Mouse (Mus musculus): Measurements from ENCODE around the gene Polr2a. TPM values are rescaled to one million over a fixed set of nuclear protein-coding genes. Genes with fewer than 3 reads are reported as not detected.

Gene Polr2a
- polyA plus RNA-seq, 1 experiment from 2014 or later = 14.8 TPM

DNA sequence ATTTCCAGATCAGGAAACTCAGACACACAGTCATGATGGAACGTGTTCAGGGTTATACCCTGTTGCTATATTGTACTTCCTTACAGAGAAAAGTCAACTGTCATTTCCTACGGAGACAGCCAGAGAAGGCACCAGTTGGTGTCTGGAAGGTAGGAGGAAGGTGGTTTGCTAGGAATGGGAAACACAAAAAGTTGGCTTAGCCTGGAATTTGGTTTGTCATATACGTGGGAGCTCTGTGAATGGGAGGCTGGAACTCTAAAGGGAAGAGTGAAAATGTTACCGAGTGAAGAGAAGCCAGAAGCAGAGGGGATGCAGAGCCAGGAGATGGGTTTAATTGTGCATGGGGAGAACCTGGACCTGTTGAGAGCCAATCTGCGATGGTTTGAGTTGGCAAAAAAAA lies 33.0 kb upstream of the Polr2a start:
- no peak for ATAC-seq
- H3K9ac ChIP-seq (ENCODE audit: low read depth, low read length) = no peak overlapping the region
- WGBS = 73% methylated on average over 5 of the region's 5 CpGs
- H3K4me1 ChIP-seq (ENCODE audit: control insufficient read depth, insufficient read depth, low read length) = no peaks in the 10 kb centered on the region
- no peaks in the 10 kb centered on the region for H3K36me3 ChIP-seq (ENCODE audit: control insufficient read depth, insufficient read depth, low read length)
- no peak overlapping the region for H3K4me2 ChIP-seq (ENCODE audit: low read depth, low read length)
- no peak overlapping the region for H3K27ac ChIP-seq (ENCODE audit: low read length)
- no peaks in the 10 kb centered on the region for H3K27me3 ChIP-seq (replicated peaks; ENCODE audit: control insufficient read depth, insufficient read depth, low read length)
- no peak overlapping the region for H3K4me3 ChIP-seq (ENCODE audit: low read length)
- no peaks in the 10 kb centered on the region for H3K9me3 ChIP-seq (ENCODE audit: control insufficient read depth, low read length)

GRCm38 (mm10) chr11:69789431-69789830 lies 31.0 kb upstream of the Polr2a start:
- Histone ChIP-seq H3K9me3 (ENCODE audit: control insufficient read depth, low read length) (no peaks in the 10 kb centered on the region), H3K4me2 (ENCODE audit: low read depth, low read length) (no peak overlapping the region), H3K4me1 (ENCODE audit: control insufficient read depth, insufficient read depth, low read length) (no peaks in the 10 kb centered on the region), H3K27me3 (replicated peaks; ENCODE audit: control insufficient read depth, insufficient read depth, low read length) (no peaks in the 10 kb centered on the region), H3K9ac (ENCODE audit: low read depth, low read length) (no peak overlapping the region), H3K36me3 (ENCODE audit: control insufficient read depth, insufficient read depth, low read length) (no peaks in the 10 kb centered on the region), H3K27ac (ENCODE audit: low read length) (no peak overlapping the region), H3K4me3 (ENCODE audit: low read length) (no peak overlapping the region)
- no peak for ATAC-seq
- WGBS = 63% methylated on average over 5 of the region's 5 CpGs

DNA sequence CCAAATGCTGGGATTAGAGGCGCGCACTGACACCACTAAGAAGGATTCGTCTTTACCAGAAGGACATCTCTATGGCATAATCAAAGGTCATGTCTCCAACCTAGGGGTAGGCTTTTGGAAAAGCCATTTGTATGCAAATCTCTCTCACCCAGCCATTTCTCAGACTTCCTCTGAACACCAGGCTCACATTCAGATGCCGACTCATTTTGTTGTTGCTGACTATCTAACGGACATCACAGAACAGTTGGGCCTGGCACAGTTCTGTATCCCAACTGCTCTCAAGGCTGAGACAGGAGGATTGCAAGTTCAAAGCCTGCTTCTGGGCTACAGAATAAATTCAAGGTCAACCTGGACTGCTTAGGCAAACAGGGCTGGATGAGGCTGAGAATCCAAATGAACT lies 28.9 kb upstream of the Polr2a start:
- no peak overlapping the region for H3K4me3 ChIP-seq (ENCODE audit: low read length)
- ATAC-seq = no peak
- no peaks in the 10 kb centered on the region for H3K27me3 ChIP-seq (replicated peaks; ENCODE audit: control insufficient read depth, insufficient read depth, low read length)
- no peaks in the 10 kb centered on the region for H3K36me3 ChIP-seq (ENCODE audit: control insufficient read depth, insufficient read depth, low read length)
- H3K9ac ChIP-seq (ENCODE audit: low read depth, low read length) = no peak overlapping the region
- no peaks in the 10 kb centered on the region for H3K9me3 ChIP-seq (ENCODE audit: control insufficient read depth, low read length)
- H3K4me1 ChIP-seq (ENCODE audit: control insufficient read depth, insufficient read depth, low read length) = no peaks in the 10 kb centered on the region
- WGBS = 90% methylated on average over 5 of the region's 5 CpGs
- no peak overlapping the region for H3K4me2 ChIP-seq (ENCODE audit: low read depth, low read length)
- H3K27ac ChIP-seq (ENCODE audit: low read length) = no peak overlapping the region

- Histone ChIP-seq H3K27me3 (replicated peaks; ENCODE audit: control insufficient read depth, insufficient read depth, low read length) (no peaks in the 10 kb centered on the region), H3K36me3 (ENCODE audit: control insufficient read depth, insufficient read depth, low read length) (no peaks in the 10 kb centered on the region), H3K4me3 (ENCODE audit: low read length) (peak overlapping the region; percentile 20), H3K4me2 (ENCODE audit: low read depth, low read length) (peak overlapping the region; percentile 53), H3K27ac (ENCODE audit: low read length) (no peak overlapping the region), H3K9ac (ENCODE audit: low read depth, low read length) (peak overlapping the region; percentile 9), H3K9me3 (ENCODE audit: control insufficient read depth, low read length) (no peaks in the 10 kb centered on the region), H3K4me1 (ENCODE audit: control insufficient read depth, insufficient read depth, low read length) (no peaks in the 10 kb centered on the region)
- peak; percentile 89 for ATAC-seq
- 30% methylated on average over 15 of the region's 15 CpGs for WGBS
Measured at GRCm38 (mm10) chr11:69784793-69785272, 26.4 kb upstream of the Polr2a start.

DNA sequence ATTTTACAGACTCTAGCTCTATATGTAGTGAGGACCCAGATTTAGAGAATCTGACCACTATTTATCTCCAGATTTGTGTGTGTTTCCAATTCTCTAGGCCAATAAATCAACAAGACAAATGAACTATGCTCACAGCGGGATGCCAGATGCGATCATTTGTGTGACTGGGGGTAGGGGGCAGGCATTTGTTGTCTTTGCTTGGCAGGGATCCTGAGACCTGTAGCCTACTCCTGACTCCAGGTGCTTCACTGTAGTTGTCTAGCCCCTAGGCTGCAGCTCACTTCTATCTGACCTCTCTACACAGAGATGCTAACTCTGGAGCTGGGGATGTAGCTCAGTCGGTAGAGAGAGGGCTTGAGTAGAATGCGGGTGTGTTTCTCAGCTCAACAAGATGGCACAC lies 23.4 kb upstream of the Polr2a start:
- ATAC-seq = no peak
- Histone ChIP-seq H3K36me3 (ENCODE audit: control insufficient read depth, insufficient read depth, low read length) (no peaks in the 10 kb centered on the region), H3K27ac (ENCODE audit: low read length) (no peak overlapping the region), H3K4me1 (ENCODE audit: control insufficient read depth, insufficient read depth, low read length) (no peaks in the 10 kb centered on the region), H3K4me2 (ENCODE audit: low read depth, low read length) (no peak overlapping the region), H3K4me3 (ENCODE audit: low read length) (no peak overlapping the region), H3K9ac (ENCODE audit: low read depth, low read length) (no peak overlapping the region), H3K9me3 (ENCODE audit: control insufficient read depth, low read length) (no peaks in the 10 kb centered on the region), H3K27me3 (replicated peaks; ENCODE audit: control insufficient read depth, insufficient read depth, low read length) (no peaks in the 10 kb centered on the region)
- 27% methylated on average over 4 of the region's 4 CpGs for WGBS

DNA sequence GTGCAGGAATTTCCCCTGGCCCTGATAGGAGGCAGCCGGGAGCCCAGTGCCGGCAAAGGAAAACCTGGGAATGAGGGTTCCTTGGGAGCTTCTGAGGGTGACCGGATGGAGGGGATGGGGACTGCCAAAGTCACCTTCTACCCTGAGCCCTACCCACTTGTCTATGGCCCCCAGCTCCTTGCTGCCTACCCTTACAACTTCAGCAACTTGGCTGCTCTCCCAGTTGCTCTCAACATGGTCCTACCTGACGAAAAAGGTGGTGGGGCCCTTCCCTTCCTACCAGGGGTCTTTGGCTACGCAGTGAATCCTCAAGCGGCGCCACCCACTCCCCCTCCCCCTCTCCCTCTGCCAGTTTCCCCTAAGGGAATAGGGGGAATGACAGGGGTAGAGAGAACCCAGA lies 20.5 kb upstream of the Polr2a start:
- no peaks in the 10 kb centered on the region for H3K27me3 ChIP-seq (replicated peaks; ENCODE audit: control insufficient read depth, insufficient read depth, low read length)

DNA sequence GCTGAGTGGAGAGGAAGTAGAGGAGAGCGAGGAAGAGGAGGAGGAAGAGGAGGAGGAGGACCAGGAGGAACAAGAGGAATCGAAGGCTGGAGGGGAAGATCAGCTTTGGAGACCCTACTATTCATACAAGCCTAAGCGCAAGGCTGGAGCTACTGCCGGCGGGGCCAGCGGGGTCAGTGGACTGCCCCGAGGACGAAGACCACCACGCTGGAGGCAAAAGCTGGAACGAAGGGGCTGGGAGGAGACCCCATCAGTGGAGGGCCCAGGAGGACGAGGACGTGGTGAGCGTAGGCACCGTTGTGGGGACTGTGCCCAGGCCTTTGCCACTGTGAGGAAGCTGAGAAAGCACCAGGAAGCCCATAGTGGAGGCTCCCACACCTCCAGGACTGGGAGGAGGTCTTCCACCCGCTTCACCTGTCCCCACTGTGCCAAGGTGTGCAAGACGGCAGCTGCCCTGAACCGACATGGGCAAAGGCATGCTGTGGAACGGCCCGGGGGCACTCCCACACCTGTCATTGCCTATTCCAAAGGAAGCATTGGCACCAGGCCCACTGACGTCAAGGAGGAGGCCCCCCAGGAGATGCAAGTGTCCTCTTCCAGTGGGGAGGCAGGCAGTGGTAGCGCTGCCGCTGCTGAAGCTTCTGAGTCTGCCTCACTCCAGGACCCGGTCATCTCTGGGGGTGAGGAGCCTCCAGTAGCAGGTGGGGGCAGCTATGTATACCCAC lies 20.0 kb upstream of the Polr2a start:
- WGBS = 73% methylated on average over 23 of the region's 23 CpGs
- 0 out of 2 replicates have a peak, but pooled peaks cover 2% of the 10 kb centered on the region for H3K36me3 ChIP-seq (ENCODE audit: control insufficient read depth, insufficient read depth, low read length)
- no peaks in the 10 kb centered on the region for H3K4me1 ChIP-seq (ENCODE audit: control insufficient read depth, insufficient read depth, low read length)
- no peaks in the 10 kb centered on the region for H3K27me3 ChIP-seq (replicated peaks; ENCODE audit: control insufficient read depth, insufficient read depth, low read length)
- H3K27ac ChIP-seq (ENCODE audit: low read length) = no peak overlapping the region
- H3K4me3 ChIP-seq (ENCODE audit: low read length) = no peak overlapping the region
- ATAC-seq = no peak
- no peak overlapping the region for H3K4me2 ChIP-seq (ENCODE audit: low read depth, low read length)
- H3K9ac ChIP-seq (ENCODE audit: low read depth, low read length) = no peak overlapping the region
- H3K9me3 ChIP-seq (ENCODE audit: control insufficient read depth, low read length) = no peaks in the 10 kb centered on the region

More for the DNA sequence above, 20.5 kb upstream of the Polr2a start:
- 0 out of 2 replicates have a peak, but pooled peaks cover 2% of the 10 kb centered on the region for H3K36me3 ChIP-seq (ENCODE audit: control insufficient read depth, insufficient read depth, low read length)
- H3K4me3 ChIP-seq (ENCODE audit: low read length) = no peak overlapping the region
- H3K9me3 ChIP-seq (ENCODE audit: control insufficient read depth, low read length) = no peaks in the 10 kb centered on the region
- no peak overlapping the region for H3K4me2 ChIP-seq (ENCODE audit: low read depth, low read length)
- 44% methylated on average over 7 of the region's 7 CpGs for WGBS
- no peak overlapping the region for H3K27ac ChIP-seq (ENCODE audit: low read length)
- ATAC-seq = no peak
- H3K4me1 ChIP-seq (ENCODE audit: control insufficient read depth, insufficient read depth, low read length) = no peaks in the 10 kb centered on the region
- no peak overlapping the region for H3K9ac ChIP-seq (ENCODE audit: low read depth, low read length)

DNA sequence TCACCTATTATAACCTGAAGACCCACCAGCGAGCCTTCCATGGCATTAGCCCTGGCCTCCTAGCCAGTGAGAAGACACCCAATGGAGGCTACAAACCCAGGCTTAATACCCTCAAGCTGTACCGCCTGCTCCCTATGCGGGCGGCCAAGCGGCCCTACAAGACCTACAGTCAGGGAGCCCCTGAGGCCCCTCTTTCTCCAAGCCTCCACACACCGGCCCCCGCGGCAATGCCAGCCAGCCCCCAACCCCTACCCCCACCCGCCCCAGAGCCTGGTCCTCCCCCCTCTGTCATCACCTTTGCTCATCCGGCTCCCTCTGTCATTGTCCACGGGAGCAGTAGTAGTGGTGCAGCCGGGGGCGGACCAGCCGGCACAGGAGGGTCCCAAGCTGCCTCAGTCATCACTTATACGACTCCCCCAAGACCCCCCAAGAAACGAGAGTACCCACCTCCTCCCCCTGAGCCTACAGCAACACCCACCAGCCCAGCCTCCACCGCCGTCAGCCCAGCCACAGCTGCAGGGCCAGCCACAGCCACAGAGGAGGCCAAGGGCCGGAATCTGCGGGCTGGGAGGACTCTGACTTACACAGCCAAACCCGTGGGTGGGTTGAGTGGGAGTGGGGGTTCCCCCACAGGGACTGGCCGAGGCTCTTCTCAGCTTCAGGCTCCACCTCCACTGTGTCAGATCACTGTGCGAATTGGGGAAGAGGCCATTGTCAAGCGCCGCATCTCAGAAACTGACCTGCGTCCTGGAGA lies 19.2 kb upstream of the Polr2a start:
- Histone ChIP-seq H3K27me3 (replicated peaks; ENCODE audit: control insufficient read depth, insufficient read depth, low read length) (no peaks in the 10 kb centered on the region), H3K27ac (ENCODE audit: low read length) (no peak overlapping the region), H3K4me1 (ENCODE audit: control insufficient read depth, insufficient read depth, low read length) (no peaks in the 10 kb centered on the region), H3K4me3 (ENCODE audit: low read length) (no peak overlapping the region), H3K36me3 (ENCODE audit: control insufficient read depth, insufficient read depth, low read length) (0 out of 2 replicates have a peak, but pooled peaks cover 2% of the 10 kb centered on the region), H3K4me2 (ENCODE audit: low read depth, low read length) (no peak overlapping the region), H3K9me3 (ENCODE audit: control insufficient read depth, low read length) (no peaks in the 10 kb centered on the region), H3K9ac (ENCODE audit: low read depth, low read length) (no peak overlapping the region)
- 64% methylated on average over 26 of the region's 26 CpGs for WGBS
- no peak for ATAC-seq

GRCm38 (mm10) chr11:69776488-69776887 lies 18.1 kb upstream of the Polr2a start:
- Histone ChIP-seq H3K27me3 (replicated peaks; ENCODE audit: control insufficient read depth, insufficient read depth, low read length) (no peaks in the 10 kb centered on the region), H3K4me3 (ENCODE audit: low read length) (no peak overlapping the region), H3K4me1 (ENCODE audit: control insufficient read depth, insufficient read depth, low read length) (no peaks in the 10 kb centered on the region), H3K9me3 (ENCODE audit: control insufficient read depth, low read length) (no peaks in the 10 kb centered on the region), H3K4me2 (ENCODE audit: low read depth, low read length) (no peak overlapping the region), H3K36me3 (ENCODE audit: control insufficient read depth, insufficient read depth, low read length) (0 out of 2 replicates have a peak, but pooled peaks cover 2% of the 10 kb centered on the region), H3K9ac (ENCODE audit: low read depth, low read length) (no peak overlapping the region), H3K27ac (ENCODE audit: low read length) (no peak overlapping the region)
- 82% methylated on average over 20 of the region's 20 CpGs for WGBS
- no peak for ATAC-seq

Measured in intestine, embryonic 16.5 days (tissue).